Mouse (Mus musculus): ENCODE results near the gene A930002H24Rik. TPM values are rescaled to one million over a fixed set of nuclear protein-coding genes. Genes with fewer than 3 reads are reported as not detected.

A930002H24Rik gene
- 0.74 TPM in 1 of 2 replicates, not detected in the other for total RNA-seq (2014; rRNA removed)
- 0.72 TPM in 1 of 2 replicates, not detected in the other for polyA plus RNA-seq (2012; rRNA removed)

- no peaks in the 10 kb centered on the region for H3K27me3 ChIP-seq (ENCODE audit: control insufficient read depth, insufficient read depth, low read length)
- WGBS = under 1% methylated on average over 55 of the region's 55 CpGs
- H3K79me2 ChIP-seq (ENCODE audit: control insufficient read depth, insufficient read depth, low read length) = peaks cover under 1% of the 10 kb centered on the region; the same call in 1 of the 2 replicates
- H3K9ac ChIP-seq (ENCODE audit: low read depth, low read length) = peak within 1 kb of the TSS; percentile 94
- H3K4me3 ChIP-seq (ENCODE audit: insufficient read depth, low read depth, low read length) = peak within 1 kb of the TSS; percentile 81
- no peaks in the 10 kb centered on the region for H3K36me3 ChIP-seq (ENCODE audit: control insufficient read depth, insufficient read depth, low read length)
- H3K4me1 ChIP-seq (ENCODE audit: control insufficient read depth, insufficient read depth, low read length) = peaks cover 6% of the 10 kb centered on the region
- DNase-seq (ENCODE audit: extremely low read depth, low read depth, low spot score) = peak; percentile 86
- peak within 1 kb of the TSS; percentile 83 for H3K27ac ChIP-seq (replicated peaks; ENCODE audit: insufficient read depth, low read depth, low read length)
- TF ChIP-seq CTCF (IDR thresholded peaks at IDR 0.05; ENCODE audit: low read depth, low read length) (no peak), POLR2A (IDR thresholded peaks at IDR 0.05; ENCODE audit: extremely low read depth, insufficient read depth, low read length) (peak; percentile 62; the same call in 1 of the 2 replicates)
Observed at GRCm38 (mm10) chr17:63863647-63864149, at the start of gene A930002H24Rik. Gene A930002H24Rik, minus strand, starts transcription at chr17:63863791.

- 95% methylated on average over 4 of the region's 4 CpGs for WGBS
- TF ChIP-seq CTCF (IDR thresholded peaks at IDR 0.05; ENCODE audit: low read depth, low read length) (no peak), POLR2A (IDR thresholded peaks at IDR 0.05; ENCODE audit: extremely low read depth, insufficient read depth, low read length) (no peak)
- no peak for DNase-seq (ENCODE audit: extremely low read depth, low read depth, low spot score)
Observed at GRCm38 (mm10) chr17:63909297-63909696, 45.7 kb upstream of the A930002H24Rik start.

GRCm38 (mm10) chr17:63897050-63897449, 33.5 kb upstream of the A930002H24Rik start:
- no peaks in the 10 kb centered on the region for H3K27me3 ChIP-seq (ENCODE audit: control insufficient read depth, insufficient read depth, low read length)

More at GRCm38 (mm10) chr17:63909297-63909696, 45.7 kb upstream of the A930002H24Rik start:
- no peaks in the 10 kb centered on the region for H3K4me1 ChIP-seq (ENCODE audit: control insufficient read depth, insufficient read depth, low read length)
- H3K79me2 ChIP-seq (ENCODE audit: control insufficient read depth, insufficient read depth, low read length) = no peaks in the 10 kb centered on the region
- H3K4me3 ChIP-seq (ENCODE audit: insufficient read depth, low read depth, low read length) = no peak overlapping the region
- peaks cover 9% of the 10 kb centered on the region for H3K36me3 ChIP-seq (ENCODE audit: control insufficient read depth, insufficient read depth, low read length)
- H3K27me3 ChIP-seq (ENCODE audit: control insufficient read depth, insufficient read depth, low read length) = no peaks in the 10 kb centered on the region
- no peak overlapping the region for H3K9ac ChIP-seq (ENCODE audit: low read depth, low read length)
- H3K27ac ChIP-seq (replicated peaks; ENCODE audit: insufficient read depth, low read depth, low read length) = no peak overlapping the region

GRCm38 (mm10) chr17:63895829-63896228, 32.2 kb upstream of the A930002H24Rik start:
- WGBS = 68% methylated on average over 3 of the region's 3 CpGs
- H3K9ac ChIP-seq (ENCODE audit: low read depth, low read length) = no peak overlapping the region
- peaks cover 2% of the 10 kb centered on the region for H3K4me1 ChIP-seq (ENCODE audit: control insufficient read depth, insufficient read depth, low read length)
- no peak overlapping the region for H3K27ac ChIP-seq (replicated peaks; ENCODE audit: insufficient read depth, low read depth, low read length)
- no peaks in the 10 kb centered on the region for H3K27me3 ChIP-seq (ENCODE audit: control insufficient read depth, insufficient read depth, low read length)
- DNase-seq (ENCODE audit: extremely low read depth, low read depth, low spot score) = no peak
- TF ChIP-seq CTCF (IDR thresholded peaks at IDR 0.05; ENCODE audit: low read depth, low read length) = no peak
- H3K79me2 ChIP-seq (ENCODE audit: control insufficient read depth, insufficient read depth, low read length) = peaks cover 3% of the 10 kb centered on the region; the same call in 1 of the 2 replicates
- H3K36me3 ChIP-seq (ENCODE audit: control insufficient read depth, insufficient read depth, low read length) = peaks cover 2% of the 10 kb centered on the region
- no peak overlapping the region for H3K4me3 ChIP-seq (ENCODE audit: insufficient read depth, low read depth, low read length)

More at GRCm38 (mm10) chr17:63897050-63897449, 33.5 kb upstream of the A930002H24Rik start:
- H3K36me3 ChIP-seq (ENCODE audit: control insufficient read depth, insufficient read depth, low read length) = peaks cover 2% of the 10 kb centered on the region
- H3K4me1 ChIP-seq (ENCODE audit: control insufficient read depth, insufficient read depth, low read length) = no peaks in the 10 kb centered on the region
- no peak overlapping the region for H3K9ac ChIP-seq (ENCODE audit: low read depth, low read length)
- no peak overlapping the region for H3K27ac ChIP-seq (replicated peaks; ENCODE audit: insufficient read depth, low read depth, low read length)
- no peak for DNase-seq (ENCODE audit: extremely low read depth, low read depth, low spot score)
- 88% methylated on average over 7 of the region's 7 CpGs for WGBS
- peaks cover 3% of the 10 kb centered on the region; the same call in 1 of the 2 replicates for H3K79me2 ChIP-seq (ENCODE audit: control insufficient read depth, insufficient read depth, low read length)
- TF ChIP-seq POLR2A (IDR thresholded peaks at IDR 0.05; ENCODE audit: extremely low read depth, insufficient read depth, low read length) (no peak), CTCF (IDR thresholded peaks at IDR 0.05; ENCODE audit: low read depth, low read length) (no peak)
- H3K4me3 ChIP-seq (ENCODE audit: insufficient read depth, low read depth, low read length) = no peak overlapping the region

- peaks cover 3% of the 10 kb centered on the region; the same call in 1 of the 2 replicates for H3K79me2 ChIP-seq (ENCODE audit: control insufficient read depth, insufficient read depth, low read length)
Observed at GRCm38 (mm10) chr17:63890611-63891010, 27.0 kb upstream of the A930002H24Rik start.

GRCm38 (mm10) chr17:63886988-63887387, 23.4 kb upstream of the A930002H24Rik start:
- peaks cover 2% of the 10 kb centered on the region for H3K4me1 ChIP-seq (ENCODE audit: control insufficient read depth, insufficient read depth, low read length)
- no peak overlapping the region for H3K27ac ChIP-seq (replicated peaks; ENCODE audit: insufficient read depth, low read depth, low read length)
- no peak for DNase-seq (ENCODE audit: extremely low read depth, low read depth, low spot score)
- H3K27me3 ChIP-seq (ENCODE audit: control insufficient read depth, insufficient read depth, low read length) = no peaks in the 10 kb centered on the region
- TF ChIP-seq CTCF (IDR thresholded peaks at IDR 0.05; ENCODE audit: low read depth, low read length) (no peak), POLR2A (IDR thresholded peaks at IDR 0.05; ENCODE audit: extremely low read depth, insufficient read depth, low read length) (no peak)
- no peak overlapping the region for H3K4me3 ChIP-seq (ENCODE audit: insufficient read depth, low read depth, low read length)
- 99% methylated on average over 2 of the region's 2 CpGs for WGBS
- H3K79me2 ChIP-seq (ENCODE audit: control insufficient read depth, insufficient read depth, low read length) = peaks cover 1% of the 10 kb centered on the region; the same call in 1 of the 2 replicates
- H3K9ac ChIP-seq (ENCODE audit: low read depth, low read length) = no peak overlapping the region
- no peaks in the 10 kb centered on the region; the same call in 1 of the 2 replicates for H3K36me3 ChIP-seq (ENCODE audit: control insufficient read depth, insufficient read depth, low read length)

More at GRCm38 (mm10) chr17:63890611-63891010, 27.0 kb upstream of the A930002H24Rik start:
- Histone ChIP-seq H3K4me3 (ENCODE audit: insufficient read depth, low read depth, low read length) (no peak overlapping the region), H3K27me3 (ENCODE audit: control insufficient read depth, insufficient read depth, low read length) (no peaks in the 10 kb centered on the region), H3K4me1 (ENCODE audit: control insufficient read depth, insufficient read depth, low read length) (peaks cover 2% of the 10 kb centered on the region), H3K36me3 (ENCODE audit: control insufficient read depth, insufficient read depth, low read length) (no peaks in the 10 kb centered on the region; the same call in 1 of the 2 replicates), H3K9ac (ENCODE audit: low read depth, low read length) (no peak overlapping the region), H3K27ac (replicated peaks; ENCODE audit: insufficient read depth, low read depth, low read length) (no peak overlapping the region)
- no peak for DNase-seq (ENCODE audit: extremely low read depth, low read depth, low spot score)
- no peak for TF ChIP-seq CTCF (IDR thresholded peaks at IDR 0.05; ENCODE audit: low read depth, low read length)
- TF ChIP-seq POLR2A (IDR thresholded peaks at IDR 0.05; ENCODE audit: extremely low read depth, insufficient read depth, low read length) = no peak

Data from liver, adult 2 months (tissue).